Mouse (Mus musculus) frontal cortex, postnatal 14 days (tissue): Measurements from ENCODE around the gene C130032M10Rik.
A peak's percentile ranks its signal among the peaks of the same experiment; 100 is the strongest.

Source experiments
- DNase-seq, 2 experiments: peaks; one replicate each; pipeline ENCODE4 v3.0.0; 2022; ENCODE audit warnings: low spot score in 2 of 2

The C130032M10Rik gene

DNA sequence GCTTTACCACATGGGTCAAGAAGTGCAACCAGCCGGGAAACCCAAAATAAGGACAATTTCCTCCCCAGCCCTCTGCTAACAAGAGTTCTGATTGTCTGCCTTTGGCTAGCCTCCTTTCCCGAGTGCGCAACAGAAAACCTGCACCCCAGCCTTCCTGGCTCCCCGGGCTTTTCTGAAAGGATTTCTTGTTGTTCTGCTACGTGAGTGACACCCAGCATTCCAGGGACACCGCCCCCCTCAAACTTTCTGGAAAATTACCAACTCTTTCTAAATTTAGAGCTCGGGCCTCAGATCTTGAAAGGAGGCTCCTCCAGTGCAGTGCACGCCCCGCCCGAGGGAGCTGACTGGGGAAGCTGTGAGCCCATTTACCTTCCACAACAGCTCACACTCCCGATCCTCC, at the start of gene C130032M10Rik:
C130032M10Rik (plus strand) TSS at position 334 of the 400 bp plus-strand sequence.
- DNase-seq: no peak

DNA sequence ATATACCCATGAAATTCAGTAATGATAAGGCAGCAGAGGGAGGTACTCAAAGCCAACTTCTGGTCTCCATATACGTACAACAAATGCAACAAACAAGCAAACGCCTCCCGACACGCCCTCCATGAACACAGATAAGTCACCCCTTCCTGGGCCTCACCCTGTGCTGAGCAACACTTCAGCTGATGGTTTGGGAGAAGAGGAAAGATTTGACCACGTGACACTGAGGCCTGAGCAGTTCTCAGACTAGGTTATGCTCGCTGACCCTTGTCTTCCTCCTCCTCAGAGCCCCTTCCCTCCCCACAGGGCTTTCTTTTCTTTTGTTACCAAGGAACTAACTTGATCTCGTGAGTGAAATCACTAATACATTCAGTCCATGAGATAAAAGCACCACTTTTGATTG, 48.6 kb upstream of the C130032M10Rik start:
- DNase-seq: no peak

DNA sequence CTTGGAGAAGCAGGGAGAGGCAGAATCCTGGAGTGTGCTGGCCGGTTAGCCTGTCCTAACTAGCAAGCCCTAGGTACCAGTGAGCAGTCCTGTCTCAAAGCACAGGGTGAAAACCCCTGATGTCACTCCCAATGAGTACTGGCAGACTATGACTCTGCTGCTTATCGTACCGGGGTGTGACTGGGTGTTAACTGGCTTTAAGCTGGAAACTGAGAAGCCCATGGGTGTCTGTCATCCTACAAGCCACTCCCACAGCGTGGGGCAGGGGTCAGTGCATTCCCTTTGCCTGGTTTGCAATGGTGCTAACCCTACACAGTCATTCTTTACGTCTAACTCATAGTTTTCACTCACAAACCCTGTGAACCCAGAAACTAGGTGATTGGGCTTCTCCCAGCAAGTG, 47.3 kb upstream of the C130032M10Rik start:
- DNase-seq: no peak

DNA sequence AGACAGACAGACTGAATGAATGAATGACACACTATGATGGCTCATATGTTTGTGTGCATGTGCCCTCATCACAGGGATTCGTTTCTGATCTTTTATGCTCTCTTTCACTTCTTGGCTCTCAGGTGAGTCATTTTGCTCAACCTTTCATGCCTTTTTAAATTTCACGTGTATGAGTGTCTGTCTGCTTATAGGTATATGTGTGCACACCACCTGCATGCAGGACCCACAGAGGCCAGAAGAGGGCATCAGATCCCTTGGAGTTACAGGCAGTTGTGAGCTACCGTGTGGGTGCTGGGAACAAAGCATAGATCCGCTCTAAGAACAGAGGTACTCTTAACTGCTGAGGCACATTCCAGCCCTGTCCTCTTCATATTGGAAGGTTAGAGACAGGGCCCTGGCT, 46.8 kb upstream of the C130032M10Rik start:
- DNase-seq: no peak

DNA sequence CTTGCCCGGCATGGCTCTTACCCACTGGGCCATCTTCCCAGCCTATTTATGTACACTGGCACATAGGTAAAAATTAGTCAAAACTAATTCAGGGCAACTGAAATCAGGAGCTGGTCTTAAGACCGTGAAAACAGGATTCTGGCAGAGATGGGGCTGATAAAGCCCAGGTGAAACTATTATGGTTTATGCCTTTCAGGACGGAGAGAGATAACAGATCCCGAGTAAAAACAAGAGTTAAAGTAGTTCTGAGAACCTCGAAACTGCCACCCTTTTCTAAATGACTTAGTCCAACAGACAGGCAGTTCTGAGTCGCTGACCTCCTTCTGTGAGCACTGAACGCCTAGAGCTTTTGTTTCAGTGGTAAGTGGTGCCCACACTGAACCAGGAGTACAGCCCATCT, 43.6 kb upstream of the C130032M10Rik start:
- DNase-seq: no peak

DNA sequence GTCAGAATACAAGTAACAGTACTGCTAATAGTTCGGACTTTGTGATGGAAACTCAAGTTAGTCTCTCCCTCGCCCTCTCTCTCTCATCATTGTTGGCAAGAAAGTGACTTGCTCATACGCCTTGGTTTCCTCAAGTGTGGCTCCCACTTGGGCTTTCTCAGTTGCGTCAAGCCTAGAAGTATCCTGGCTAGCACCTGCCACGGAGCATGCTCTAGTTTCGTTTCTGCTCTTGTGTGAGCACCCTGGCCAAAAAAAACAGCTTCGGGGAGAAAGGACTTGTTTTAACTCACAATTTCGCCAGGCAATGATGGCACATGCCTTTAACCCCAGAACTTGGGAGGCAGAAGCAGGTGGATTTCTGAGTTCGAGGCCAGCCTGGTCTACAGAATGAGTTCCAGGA, 38.5 kb upstream of the C130032M10Rik start:
- no peak for DNase-seq

DNA sequence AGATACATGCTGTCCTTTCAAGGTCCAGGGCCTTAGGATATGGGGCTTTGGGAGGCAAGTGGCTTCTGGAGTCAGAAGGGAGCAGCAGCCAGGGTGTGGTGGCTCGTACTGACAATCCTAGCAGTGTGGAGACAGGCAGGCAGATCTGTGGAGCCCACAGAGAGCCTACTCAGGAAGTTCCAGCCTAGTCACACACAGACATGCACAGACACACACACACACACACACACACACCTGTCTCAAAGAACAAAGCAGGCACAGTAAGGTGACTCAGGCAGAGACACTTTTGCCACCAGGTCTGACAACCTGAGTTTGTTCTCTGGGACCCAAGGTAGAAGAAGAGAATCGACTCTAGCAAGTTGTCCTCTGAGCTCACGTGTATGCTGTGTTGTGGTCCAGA, 34.6 kb upstream of the C130032M10Rik start:
- DNase-seq: no peak

DNA sequence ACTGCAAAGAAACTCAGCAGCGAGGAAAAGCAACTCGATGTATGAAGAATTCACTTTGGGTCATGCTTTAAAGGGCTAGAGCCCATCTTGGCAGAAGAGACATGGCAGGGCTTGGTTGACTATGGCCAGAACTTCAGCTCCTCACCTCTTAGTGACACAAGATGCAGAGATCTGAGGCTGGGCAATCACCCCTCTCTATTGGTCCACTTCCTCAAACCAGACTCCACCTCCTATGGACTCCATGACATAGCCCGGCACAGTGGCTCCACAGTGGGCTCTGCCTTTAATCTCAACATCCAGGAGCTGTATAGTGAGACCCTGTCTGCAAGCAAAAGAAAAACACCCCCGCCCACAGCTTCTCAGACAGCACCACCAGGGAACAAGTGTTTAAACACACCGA, 30.7 kb upstream of the C130032M10Rik start:
- no peak for DNase-seq

DNA sequence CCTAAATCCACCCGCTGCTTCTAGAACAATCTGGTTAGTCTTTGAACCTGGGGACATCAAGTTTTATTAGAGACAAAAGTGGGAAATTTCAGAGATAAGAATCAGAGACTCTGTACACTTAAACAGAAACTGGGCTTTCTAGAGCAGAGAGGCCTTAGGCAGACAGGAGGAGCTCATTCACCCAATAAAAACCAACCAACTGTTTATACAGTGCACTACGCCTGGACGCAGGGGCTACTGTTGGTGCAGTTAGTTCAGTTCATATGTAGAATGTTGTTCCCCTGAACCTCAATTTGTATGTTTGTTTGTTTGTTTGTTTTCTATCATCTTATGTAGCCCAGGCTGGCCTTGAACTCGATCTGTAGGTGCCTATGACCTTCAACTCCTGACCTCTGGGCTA, 28.7 kb upstream of the C130032M10Rik start:
- no peak for DNase-seq

DNA sequence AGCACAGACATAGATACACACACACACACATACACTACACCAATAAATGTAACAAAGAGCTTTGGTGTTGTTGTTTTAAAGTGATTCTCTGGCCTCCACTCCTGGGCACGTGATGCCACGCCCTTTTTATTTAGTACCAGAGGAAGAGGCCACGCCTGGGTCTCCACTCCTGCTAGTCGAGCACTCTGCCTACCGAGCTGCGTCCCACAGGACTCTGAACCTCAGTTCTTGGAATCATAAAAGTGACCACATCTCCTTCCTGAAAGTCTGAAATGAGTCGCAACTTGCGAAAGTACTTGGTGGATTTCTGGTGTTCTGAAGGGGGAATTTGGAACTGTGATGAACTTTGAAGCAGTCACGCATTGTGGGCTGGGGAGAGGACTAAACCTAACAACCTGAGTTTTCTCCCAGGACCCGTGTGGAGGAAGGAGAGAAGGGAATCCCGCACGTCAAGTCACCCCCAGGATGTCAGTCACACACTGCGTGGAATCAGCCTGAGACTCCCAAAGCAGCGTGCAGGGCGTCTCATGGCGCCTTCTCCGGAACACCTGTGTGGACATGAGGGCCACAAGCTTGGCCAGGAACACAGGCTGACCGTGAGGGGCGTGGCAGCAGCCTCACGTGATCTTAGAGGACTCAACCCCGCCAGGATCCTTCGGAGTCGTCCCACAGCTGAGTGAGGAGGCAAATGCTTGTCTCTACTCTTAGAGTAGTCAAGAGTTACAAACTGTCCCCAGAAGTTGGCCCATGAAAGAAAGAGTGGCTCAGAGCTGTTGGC, 27.8 kb upstream of the C130032M10Rik start:
- DNase-seq: no peak

DNA sequence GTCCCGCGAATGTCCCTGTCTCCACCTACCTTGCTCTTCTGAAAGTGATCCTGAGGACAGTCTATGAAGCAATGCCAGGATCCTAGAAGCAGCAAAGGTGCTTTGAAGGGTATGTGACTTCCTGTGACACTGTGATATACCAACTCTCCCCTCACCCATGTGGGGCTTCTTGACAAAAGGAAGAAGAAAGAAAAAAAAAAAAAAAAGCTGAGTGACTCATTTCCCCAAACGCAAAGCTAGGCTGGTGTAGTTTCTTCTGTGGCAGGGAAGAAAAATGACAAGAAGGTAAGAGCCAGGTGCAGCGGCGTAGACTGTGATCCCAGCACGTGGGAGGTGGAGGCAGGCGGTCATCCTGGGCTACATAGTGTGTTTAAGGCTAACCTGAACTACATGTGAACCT, 19.0 kb upstream of the C130032M10Rik start:
- no peak for DNase-seq

DNA sequence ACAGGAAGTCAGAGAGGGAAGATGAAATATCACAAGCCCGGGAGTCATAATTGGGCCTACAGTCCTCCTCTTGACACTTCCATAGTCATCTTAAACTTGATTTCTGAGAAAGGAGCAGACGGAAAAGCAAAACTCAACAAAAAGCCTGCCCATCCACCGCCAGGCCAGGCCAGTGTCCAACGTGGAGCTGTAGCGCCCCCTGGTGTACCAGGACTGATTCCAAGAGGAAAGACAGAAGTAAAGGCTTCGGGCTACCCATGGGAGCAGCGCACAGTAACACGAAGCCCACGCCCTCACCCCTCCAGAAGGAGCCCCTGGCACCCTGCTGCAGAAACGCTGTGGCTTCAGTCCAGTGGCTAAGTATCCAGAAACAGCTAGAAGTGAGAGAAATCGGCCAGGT, 17.3 kb upstream of the C130032M10Rik start:
- peak; percentile 40 to 73 for DNase-seq

DNA sequence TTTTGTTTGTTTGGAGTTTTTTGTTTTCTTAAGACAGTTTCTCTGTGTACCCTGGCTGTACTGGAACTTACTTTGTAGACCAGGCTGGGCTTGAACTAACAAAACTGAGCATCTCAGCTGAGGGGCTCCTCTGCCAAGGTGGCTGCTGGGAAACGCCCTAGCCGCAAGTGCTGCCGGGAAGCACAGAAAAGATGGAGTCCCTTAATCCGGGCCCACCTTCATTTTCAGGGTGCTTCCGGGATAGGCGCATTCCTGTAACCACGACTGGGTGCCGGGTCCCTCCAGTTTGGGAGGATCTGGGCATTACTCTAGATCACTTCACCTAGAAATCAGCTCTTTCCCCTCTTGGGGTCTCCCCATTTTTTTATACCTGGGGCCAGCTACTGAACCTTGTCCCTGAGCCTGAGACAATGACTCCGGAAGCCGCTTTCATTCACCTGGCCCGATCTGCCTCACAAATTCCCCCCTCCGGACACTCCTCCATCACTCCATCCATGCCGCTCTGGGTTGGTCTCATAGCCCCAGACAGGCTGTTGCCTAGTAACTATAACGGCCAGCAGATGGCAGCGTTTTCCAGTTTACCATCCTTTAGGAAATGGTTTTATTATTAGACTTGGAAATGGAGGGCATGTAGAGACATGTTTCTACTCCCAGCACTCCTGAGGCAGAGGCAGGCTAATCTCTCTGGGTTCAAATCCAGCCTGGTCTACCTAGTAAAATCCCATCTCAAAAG, 15.5 kb upstream of the C130032M10Rik start:
- peak in 1 of 2 experiments; percentile 33 for DNase-seq

DNA sequence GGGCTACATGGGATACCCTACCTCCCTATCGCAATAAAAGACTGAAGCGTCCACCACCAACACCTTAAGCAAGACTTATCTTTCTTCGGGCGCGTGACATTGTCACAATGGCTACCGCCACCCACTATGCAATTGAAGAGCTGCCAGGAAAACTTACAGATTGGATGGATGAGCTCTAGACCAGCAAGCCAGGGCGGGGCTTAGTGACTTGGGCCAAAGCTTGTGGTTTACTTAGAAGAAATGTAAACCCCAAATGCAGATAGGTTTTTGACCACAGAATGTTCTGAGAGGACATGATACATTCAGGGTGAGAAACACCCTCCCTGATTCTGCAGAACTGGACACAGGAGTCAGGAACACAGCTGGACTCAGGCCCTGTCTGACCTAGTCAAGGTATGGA, 14.4 kb upstream of the C130032M10Rik start:
- DNase-seq: no peak

DNA sequence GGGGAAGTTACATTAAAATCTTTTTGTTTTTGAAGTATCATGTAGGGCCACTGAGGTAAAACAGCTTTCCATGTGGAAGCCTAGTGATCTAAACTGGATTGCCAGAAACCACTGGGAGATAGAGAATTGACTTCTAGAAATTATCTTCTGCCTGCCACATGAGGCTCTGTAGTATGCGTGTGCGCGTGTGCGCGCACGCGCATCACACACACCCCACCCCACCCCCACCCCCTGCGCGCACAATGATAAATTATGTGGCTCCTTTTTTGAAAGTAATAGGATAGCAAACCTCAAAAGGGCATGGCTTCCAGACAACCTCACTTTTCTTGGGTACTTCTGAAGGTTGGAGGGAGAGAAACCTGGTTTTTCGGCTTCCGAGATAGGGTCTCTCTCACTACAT, 13.6 kb upstream of the C130032M10Rik start:
- DNase-seq: no peak

DNA sequence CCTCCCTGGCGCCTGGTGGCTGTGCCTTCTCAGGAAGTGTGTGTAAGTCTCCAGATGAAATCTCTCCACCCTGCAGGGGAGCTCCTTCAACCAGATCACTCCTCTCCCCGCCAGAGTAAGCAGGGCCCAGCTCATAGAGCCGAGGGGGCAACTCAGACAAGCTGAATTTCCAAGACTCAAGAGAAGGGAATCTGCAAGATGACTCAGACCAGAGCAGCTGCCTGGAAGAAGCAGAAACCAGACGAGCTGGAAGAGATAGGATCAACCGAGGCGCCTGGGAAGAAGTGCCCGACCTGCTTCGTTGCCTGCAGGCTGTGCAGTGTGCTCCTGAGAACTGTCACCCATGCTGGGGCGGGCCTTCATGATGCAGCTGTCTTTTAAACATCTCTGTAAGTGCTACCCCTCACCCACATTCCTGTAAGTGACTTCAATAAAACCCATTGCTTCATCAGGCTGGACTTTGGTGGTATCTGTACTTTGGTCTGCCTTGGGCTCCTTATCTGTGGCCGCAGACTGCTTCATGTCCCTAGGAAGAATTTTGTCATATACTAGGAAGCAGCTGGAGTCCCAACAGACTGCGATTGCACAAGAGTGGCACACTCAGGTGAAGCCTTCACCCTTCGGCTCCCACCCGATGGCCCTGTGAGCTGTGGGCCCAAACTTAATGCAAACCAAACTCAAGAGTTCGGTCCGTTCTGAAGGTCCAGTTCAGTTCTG, 12.6 kb upstream of the C130032M10Rik start:
- no peak for DNase-seq

DNA sequence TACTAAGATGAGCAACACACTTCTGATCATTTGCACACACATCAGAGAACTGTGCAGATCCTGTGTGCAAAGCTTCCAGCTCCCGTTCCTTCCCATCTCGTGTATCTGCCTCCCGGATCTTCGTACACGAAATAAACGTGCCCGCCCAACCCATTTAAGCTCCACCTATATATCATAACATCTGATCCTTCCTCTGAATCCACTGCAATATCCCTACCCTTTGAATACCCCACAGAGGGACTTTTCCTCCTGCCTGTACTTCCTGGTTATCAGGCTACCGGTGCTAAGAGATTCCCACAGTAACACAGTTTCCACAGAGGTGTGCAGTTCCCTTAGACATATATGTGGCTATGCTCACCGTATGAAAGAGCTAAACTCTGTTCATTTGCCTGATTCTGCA, 10.7 kb upstream of the C130032M10Rik start, which contains the start of gene Ccr4:
Ccr4 (minus strand) TSS at position 101 of the 400 bp plus-strand sequence.
- DNase-seq: no peak

DNA sequence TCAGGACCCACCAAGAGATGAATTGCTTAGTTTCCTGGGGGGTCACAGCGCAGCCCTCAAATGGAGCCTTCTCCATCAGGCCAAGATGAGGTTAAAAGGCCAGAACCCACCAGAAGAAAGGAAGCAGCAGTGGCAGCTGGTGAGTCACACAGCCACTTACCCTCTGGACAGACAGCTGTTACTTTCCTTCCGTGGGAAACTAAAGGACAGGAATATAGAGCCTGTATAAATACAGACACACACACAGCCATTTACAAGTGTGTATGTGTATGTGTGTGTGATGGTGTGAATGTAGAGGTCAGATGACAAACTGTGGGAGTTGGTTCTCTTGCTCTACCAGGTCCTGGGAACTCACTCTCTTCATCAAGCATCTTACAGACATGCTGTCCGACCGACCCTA, 8.9 kb upstream of the C130032M10Rik start:
- DNase-seq: no peak

DNA sequence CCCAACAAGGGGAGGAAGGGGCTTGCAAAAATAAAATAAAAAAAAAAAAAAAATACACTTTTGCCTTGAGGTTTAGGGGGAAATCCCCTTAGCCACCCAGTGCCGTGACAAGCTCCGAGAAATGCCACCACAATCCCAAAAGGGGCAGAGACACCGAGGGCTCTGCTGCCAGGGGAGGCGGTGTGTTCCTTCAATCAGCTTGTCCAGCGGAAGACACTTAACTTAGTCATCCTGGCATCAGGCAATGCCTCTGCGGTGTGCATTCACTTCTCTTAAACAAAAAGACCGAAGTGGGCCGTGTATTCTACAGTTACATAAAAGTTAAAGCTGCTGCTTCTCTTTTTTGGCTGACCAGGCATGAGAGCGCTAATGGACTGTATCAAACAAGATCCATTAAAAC, 8.1 kb upstream of the C130032M10Rik start:
- DNase-seq: no peak

DNA sequence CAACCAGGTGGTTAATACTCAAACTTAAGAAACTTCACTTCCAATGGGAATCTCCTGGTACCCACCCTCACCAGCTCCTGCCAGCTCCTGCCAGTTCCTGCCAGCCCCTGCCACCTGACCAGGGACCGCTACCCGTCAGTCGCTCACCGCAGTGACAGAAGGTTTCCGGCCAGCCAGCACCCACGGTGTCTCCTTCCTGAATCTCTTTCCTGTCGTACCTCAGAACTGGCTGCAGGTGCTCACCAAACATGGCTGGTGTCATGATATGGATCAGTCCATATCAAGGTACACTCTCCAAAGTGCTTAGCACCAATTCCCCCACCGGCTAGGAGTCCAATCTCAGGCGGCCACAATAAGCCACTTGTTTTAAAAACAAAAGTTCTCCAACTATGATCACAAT, 5.7 kb upstream of the C130032M10Rik start:
- no peak for DNase-seq

DNA sequence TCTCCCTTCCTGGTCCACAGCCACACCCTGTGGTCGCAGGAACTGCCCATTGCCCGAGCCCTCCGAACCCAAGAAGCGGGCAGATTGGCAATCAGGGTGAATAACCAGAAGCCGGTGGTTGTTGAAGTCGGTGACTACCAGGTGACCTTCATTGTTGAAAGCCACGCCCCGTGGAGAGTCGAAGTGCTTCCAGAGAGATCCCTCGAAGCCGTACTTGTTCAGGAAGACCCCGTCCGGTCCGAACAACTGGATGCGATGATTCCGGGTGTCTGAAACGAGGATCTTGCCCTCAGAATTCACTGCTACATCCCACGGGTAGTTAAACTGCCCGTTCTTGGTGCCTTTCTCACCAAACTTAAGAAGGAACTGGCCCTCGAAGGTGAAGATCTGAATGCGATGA, 2.7 kb upstream of the C130032M10Rik start:
- no peak for DNase-seq

DNA sequence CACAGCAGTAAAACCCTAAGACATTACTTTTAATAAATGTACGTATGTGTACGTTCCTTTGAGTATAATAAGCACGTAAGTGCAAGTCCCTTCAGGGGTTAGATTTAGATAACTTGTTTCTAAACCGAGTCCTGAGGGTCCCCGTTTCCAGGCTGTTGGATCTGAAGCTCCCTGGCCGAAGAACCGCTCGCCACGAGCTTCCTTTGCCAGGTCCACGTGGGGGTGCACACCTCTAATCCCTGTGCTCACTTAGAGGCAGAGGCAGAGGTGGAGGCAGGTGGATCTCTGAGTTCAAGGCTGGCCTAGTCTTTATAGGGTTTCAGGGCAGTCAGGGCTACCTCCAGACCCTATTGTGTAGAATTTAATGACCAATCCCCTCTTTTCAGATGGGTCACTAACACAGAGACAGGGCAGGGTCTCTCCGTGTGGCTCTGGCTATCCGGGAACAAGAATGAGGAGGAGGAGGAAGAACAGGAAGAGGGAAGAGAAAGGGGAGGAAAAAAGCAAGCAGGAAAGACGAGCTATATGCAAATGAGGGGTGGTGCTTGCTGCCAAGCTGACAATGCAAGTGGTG, 2.5 kb downstream of the C130032M10Rik start:
- DNase-seq: no peak
